Mouse (Mus musculus) lung, adult 2 months (tissue): Measurements from ENCODE around the gene Cog4.

Experiments used
- CTCF ChIP-seq: fragments of 200-500 bp; IDR thresholded peaks from 2 replicates; pipeline ENCODE4 v1.5.1; 2011; ENCODE audit warnings: mild to moderate bottlenecking, low read length, control low read depth; ENCODE audit not compliant: insufficient read depth
- POLR2A ChIP-seq: fragments of 200-500 bp; IDR thresholded peaks from 2 replicates; pipeline ENCODE4 v1.6.1; 2011; ENCODE audit warnings: low read depth, mild to moderate bottlenecking, control low read depth, low read length, borderline replicate concordance; ENCODE audit errors: extremely low read depth

DNA sequence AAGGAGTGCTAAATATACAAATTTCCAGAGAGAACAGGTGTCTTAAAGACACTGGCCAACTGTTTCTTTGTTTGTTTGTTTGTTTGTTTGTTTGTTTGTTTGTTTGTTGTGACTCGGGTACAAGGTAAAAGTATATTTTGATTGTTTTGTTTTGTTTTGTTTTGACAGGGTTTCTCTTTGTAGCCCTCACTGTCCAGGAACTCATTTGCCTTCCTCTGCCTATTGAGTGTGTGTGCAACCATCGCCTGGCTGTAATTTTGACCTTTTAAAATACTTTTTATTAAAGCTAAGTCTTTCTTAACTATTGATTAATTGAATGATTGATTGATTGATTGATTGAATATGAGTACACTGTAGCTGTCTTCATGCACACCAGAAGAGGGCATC, 56.2 kb downstream of the Cog4 start:
- TF ChIP-seq CTCF (no peak), POLR2A (no peak)
